Mouse (Mus musculus): ENCODE results near the gene Dnajc13. TPM values are rescaled to one million over a fixed set of nuclear protein-coding genes. Genes with fewer than 3 reads are reported as not detected.

Gene Dnajc13
- total and polyA plus RNA-seq, 3 experiments = 24.1 to 59.0 (median 31.1) TPM

Other genes with a start within 250 kb of the Dnajc13 start
- not detected in 2 replicates for gene Gm28305, start 222.3 kb downstream of the Dnajc13 start, total RNA-seq (2012; rRNA removed)
- gene Gm28305, start 222.3 kb downstream of the Dnajc13 start, polyA plus RNA-seq (2012; ENCODE audit: insufficient read depth in 1 of 2, insufficient read length in 2 of 2, low read depth in 1 of 2, low replicate concordance in 2 of 2, missing spikeins in 1 of 2) = not detected
- gene Uba5, start 199.8 kb downstream of the Dnajc13 start, total RNA-seq (2012; rRNA removed) = 24.2 and 30.8 TPM in 2 replicates
- gene Uba5, start 199.8 kb downstream of the Dnajc13 start, polyA plus RNA-seq (2012; ENCODE audit: insufficient read depth in 1 of 2, insufficient read length in 2 of 2, low read depth in 1 of 2, low replicate concordance in 2 of 2, missing spikeins in 1 of 2) = 10 to 100 TPM in 1 of 2 experiments, not detected in 1; 35.5 TPM
- gene Acad11, start 199.6 kb downstream of the Dnajc13 start, total RNA-seq (2012; rRNA removed) = 14.3 and 16.0 TPM in 2 replicates
- 10 to 100 TPM in 1 of 2 experiments, not detected in 1; 14.2 TPM for gene Acad11, start 199.6 kb downstream of the Dnajc13 start, polyA plus RNA-seq (2012; ENCODE audit: insufficient read depth in 1 of 2, insufficient read length in 2 of 2, low read depth in 1 of 2, low replicate concordance in 2 of 2, missing spikeins in 1 of 2)
- gene Ackr4, start 136.0 kb downstream of the Dnajc13 start, total RNA-seq (2012; rRNA removed) = 0.13 and 0.27 TPM in 2 replicates
- under 1 TPM in 1 of 2 experiments, not detected in 1; 0.10 TPM for gene Ackr4, start 136.0 kb downstream of the Dnajc13 start, polyA plus RNA-seq (2012; ENCODE audit: insufficient read depth in 1 of 2, insufficient read length in 2 of 2, low read depth in 1 of 2, low replicate concordance in 2 of 2, missing spikeins in 1 of 2)
- not detected in 2 replicates for gene Acpp, start 74.8 kb upstream of the Dnajc13 start, total RNA-seq (2012; rRNA removed)
- gene Acpp, start 74.8 kb upstream of the Dnajc13 start, polyA plus RNA-seq (2012; ENCODE audit: insufficient read depth in 1 of 2, insufficient read length in 2 of 2, low read depth in 1 of 2, low replicate concordance in 2 of 2, missing spikeins in 1 of 2) = under 1 TPM in 1 of 2 experiments, not detected in 1; 0.03 TPM